Mouse (Mus musculus) olfactory bulb, adult 2 months (tissue): ENCODE results near the gene Camk2g.

Source experiments
- CTCF ChIP-seq: fragments of 200-500 bp; IDR thresholded peaks from 2 replicates; pipeline ENCODE4 v1.5.1; 2012; ENCODE audit warnings: low read depth, mild to moderate bottlenecking, low read length, moderate library complexity; ENCODE audit not compliant: insufficient read depth
- POLR2A ChIP-seq: fragments of 200-500 bp; IDR thresholded peaks from 2 replicates; pipeline ENCODE4 v1.6.1; 2012; ENCODE audit warnings: mild to moderate bottlenecking, low read depth, low read length, moderate library complexity; ENCODE audit not compliant: insufficient read depth

DNA sequence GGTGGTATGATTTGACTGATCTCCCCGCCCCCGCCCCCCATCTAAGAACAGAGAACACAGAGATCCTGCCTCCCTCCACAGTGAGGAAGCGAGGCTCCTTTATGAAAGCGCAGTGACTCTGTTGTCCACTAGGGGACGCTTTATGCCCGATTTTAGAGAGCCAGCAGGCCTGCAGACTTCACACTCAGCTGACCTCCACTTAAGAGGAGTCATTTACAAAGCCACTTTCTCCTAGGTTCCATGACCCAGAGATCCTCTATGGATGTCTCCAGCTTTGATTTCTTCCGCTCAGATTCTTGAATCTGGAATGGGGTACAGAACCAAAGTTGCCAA, 9.7 kb upstream of the Camk2g start:
- TF ChIP-seq CTCF: peak; percentile 82
- no peak for TF ChIP-seq POLR2A
